Mouse (Mus musculus) olfactory bulb, adult 2 months (tissue): Measurements from ENCODE around the gene Lsp1.

Experiments
- CTCF ChIP-seq: fragments of 200-500 bp; IDR thresholded peaks from 2 replicates; pipeline ENCODE4 v1.5.1; 2012; ENCODE audit warnings: low read depth, mild to moderate bottlenecking, low read length, moderate library complexity; ENCODE audit not compliant: insufficient read depth
- POLR2A ChIP-seq: fragments of 200-500 bp; IDR thresholded peaks from 2 replicates; pipeline ENCODE4 v1.6.1; 2012; ENCODE audit warnings: mild to moderate bottlenecking, low read depth, low read length, moderate library complexity; ENCODE audit not compliant: insufficient read depth

GRCm38 (mm10) chr7:142428213-142428612, 32.4 kb upstream of the Lsp1 start:
- TF ChIP-seq CTCF = no peak
- TF ChIP-seq POLR2A = no peak
